Mouse (Mus musculus): ENCODE results near the gene Slc9b1. TPM values are rescaled to one million over a fixed set of nuclear protein-coding genes. Genes with fewer than 3 reads are reported as not detected.

Slc9b1 gene
- polyA plus RNA-seq, 1 experiment from 2014 or later, result 0.55 TPM

DNA sequence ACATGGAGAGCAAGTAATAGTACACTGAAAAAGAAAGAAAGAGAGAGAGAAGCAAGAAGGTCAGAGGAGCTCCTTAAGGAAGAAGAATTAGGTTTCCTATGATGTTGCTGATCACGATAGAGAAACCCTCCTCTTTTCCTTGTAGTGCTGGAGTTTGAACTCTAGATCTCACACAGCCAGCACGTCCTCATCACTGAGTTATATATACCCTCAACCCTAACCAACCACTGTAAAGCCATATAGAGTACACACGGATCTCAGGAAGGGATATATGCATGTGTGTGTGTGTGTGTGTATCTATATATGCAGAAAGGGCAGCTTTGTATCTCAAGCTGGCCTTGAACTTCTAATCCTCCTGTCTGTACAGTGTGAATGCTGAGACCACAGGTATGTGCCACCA, 69.4 kb downstream of the Slc9b1 start:
- no peak overlapping the region for H3K4me2 ChIP-seq (ENCODE audit: low read depth, low read length, severe bottlenecking)
- no peaks in the 10 kb centered on the region for H3K27me3 ChIP-seq (ENCODE audit: control insufficient read depth, insufficient read depth, low read length)
- H3K36me3 ChIP-seq (ENCODE audit: control insufficient read depth, insufficient read depth, low read length), result no peaks in the 10 kb centered on the region
- H3K27ac ChIP-seq (ENCODE audit: low read depth, low read length), result no peak overlapping the region
- no peaks in the 10 kb centered on the region for H3K4me1 ChIP-seq (replicated peaks; ENCODE audit: control insufficient read depth, insufficient read depth, low read length)
- DNase-seq (ENCODE audit: low spot score) (no peak), ATAC-seq (replicated peaks; ENCODE audit: low FRiP score) (no peak)
- no peak overlapping the region for H3K4me3 ChIP-seq (ENCODE audit: low read depth, low read length)
- H3K9ac ChIP-seq (ENCODE audit: low read length), result no peak overlapping the region
- 82% methylated on average over 3 of the region's 3 CpGs for WGBS
- H3K9me3 ChIP-seq (ENCODE audit: control insufficient read depth, low read length), result no peaks in the 10 kb centered on the region

DNA sequence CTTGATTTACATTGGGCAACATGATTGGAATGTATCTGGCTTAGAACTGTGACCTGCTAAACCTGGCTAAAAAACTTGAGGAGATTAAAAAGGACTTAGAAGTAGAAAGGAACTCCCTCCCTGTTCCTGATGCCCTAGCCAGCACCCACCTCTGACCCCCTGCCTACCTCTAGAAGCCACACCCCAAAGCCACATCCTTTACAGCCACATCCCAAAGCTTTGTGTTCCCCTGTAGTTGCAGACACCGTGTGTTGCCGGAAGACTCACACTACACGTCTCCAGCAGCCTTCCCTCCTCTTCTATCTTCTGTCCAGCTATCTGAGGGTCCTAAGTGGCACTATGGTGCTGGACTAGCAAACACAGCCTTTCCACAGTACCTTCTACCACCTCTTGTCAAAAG, 70.0 kb downstream of the Slc9b1 start:
- no peaks in the 10 kb centered on the region for H3K4me1 ChIP-seq (replicated peaks; ENCODE audit: control insufficient read depth, insufficient read depth, low read length)
- H3K9ac ChIP-seq (ENCODE audit: low read length), result no peak overlapping the region
- no peak overlapping the region for H3K4me3 ChIP-seq (ENCODE audit: low read depth, low read length)
- 81% methylated on average over 3 of the region's 3 CpGs for WGBS
- no peak overlapping the region for H3K4me2 ChIP-seq (ENCODE audit: low read depth, low read length, severe bottlenecking)
- H3K36me3 ChIP-seq (ENCODE audit: control insufficient read depth, insufficient read depth, low read length), result no peaks in the 10 kb centered on the region
- no peak for ATAC-seq (replicated peaks; ENCODE audit: low FRiP score)
- H3K9me3 ChIP-seq (ENCODE audit: control insufficient read depth, low read length), result no peaks in the 10 kb centered on the region
- no peak overlapping the region for H3K27ac ChIP-seq (ENCODE audit: low read depth, low read length)
- no peak for DNase-seq (ENCODE audit: low spot score)
- H3K27me3 ChIP-seq (ENCODE audit: control insufficient read depth, insufficient read depth, low read length), result no peaks in the 10 kb centered on the region

DNA sequence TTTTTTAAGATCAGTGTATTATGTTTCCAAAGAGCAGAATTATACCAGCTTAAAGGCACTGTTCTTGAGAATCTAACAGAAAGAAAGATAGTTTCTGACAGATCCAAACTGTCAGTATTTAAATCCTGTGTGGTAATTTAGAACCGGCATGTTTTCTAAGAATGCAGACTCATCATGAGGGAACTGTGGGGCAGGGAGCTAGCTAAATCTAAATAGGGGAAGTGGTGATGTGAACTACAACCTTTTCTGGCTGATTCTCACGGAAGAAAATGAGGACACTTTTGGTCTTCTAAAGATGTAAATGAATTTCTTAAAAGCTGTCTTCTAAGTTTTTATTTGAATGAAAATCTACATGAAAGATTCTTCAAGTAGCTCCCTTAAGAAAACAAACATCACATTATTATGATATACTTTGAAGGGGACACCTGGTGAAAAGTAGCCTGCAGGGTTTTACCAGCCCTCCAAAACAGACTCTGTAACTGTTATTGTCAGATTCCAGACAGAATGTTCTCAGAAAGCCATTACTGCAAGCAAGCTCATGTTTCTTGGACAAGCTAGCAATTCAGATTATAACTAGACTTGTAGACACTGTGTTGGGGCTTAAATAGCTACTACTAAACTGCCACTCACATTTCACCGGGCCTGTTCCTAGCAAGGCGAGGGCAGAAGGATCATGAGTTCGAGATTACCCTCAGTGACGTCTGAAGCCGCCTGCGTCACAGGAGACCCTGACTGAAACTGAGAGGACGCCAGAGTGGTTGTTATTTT, 72.9 kb downstream of the Slc9b1 start:
- H3K27me3 ChIP-seq (ENCODE audit: control insufficient read depth, insufficient read depth, low read length), result no peaks in the 10 kb centered on the region
- ATAC-seq (replicated peaks; ENCODE audit: low FRiP score) (no peak), DNase-seq (ENCODE audit: low spot score) (no peak)
- H3K27ac ChIP-seq (ENCODE audit: low read depth, low read length), result no peak overlapping the region
- H3K4me3 ChIP-seq (ENCODE audit: low read depth, low read length), result no peak overlapping the region
- no peaks in the 10 kb centered on the region for H3K9me3 ChIP-seq (ENCODE audit: control insufficient read depth, low read length)
- WGBS, result 90% methylated on average over 9 of the region's 9 CpGs
- H3K36me3 ChIP-seq (ENCODE audit: control insufficient read depth, insufficient read depth, low read length), result no peaks in the 10 kb centered on the region
- no peak overlapping the region for H3K4me2 ChIP-seq (ENCODE audit: low read depth, low read length, severe bottlenecking)
- H3K9ac ChIP-seq (ENCODE audit: low read length), result no peak overlapping the region
- H3K4me1 ChIP-seq (replicated peaks; ENCODE audit: control insufficient read depth, insufficient read depth, low read length), result no peaks in the 10 kb centered on the region

DNA sequence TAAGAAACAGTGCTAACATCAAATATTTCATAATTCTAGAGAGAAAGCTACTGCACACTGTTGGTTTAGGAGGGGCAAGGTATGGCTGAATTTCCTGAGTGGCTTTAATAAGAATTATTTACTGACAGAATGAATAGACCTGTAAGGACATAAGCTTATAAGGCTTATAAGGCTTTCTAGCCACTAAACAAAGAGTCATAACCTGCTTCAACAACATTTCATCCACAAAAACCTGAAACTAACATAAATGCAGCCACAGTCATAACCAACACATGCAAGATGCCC, 73.4 kb downstream of the Slc9b1 start:
- Histone ChIP-seq H3K4me1 (replicated peaks; ENCODE audit: control insufficient read depth, insufficient read depth, low read length) (no peaks in the 10 kb centered on the region), H3K9me3 (ENCODE audit: control insufficient read depth, low read length) (no peaks in the 10 kb centered on the region), H3K27me3 (ENCODE audit: control insufficient read depth, insufficient read depth, low read length) (no peaks in the 10 kb centered on the region), H3K9ac (ENCODE audit: low read length) (no peak overlapping the region), H3K4me3 (ENCODE audit: low read depth, low read length) (no peak overlapping the region), H3K27ac (ENCODE audit: low read depth, low read length) (no peak overlapping the region), H3K4me2 (ENCODE audit: low read depth, low read length, severe bottlenecking) (no peak overlapping the region), H3K36me3 (ENCODE audit: control insufficient read depth, insufficient read depth, low read length) (no peaks in the 10 kb centered on the region)
- no peak for DNase-seq (ENCODE audit: low spot score)
- no peak for ATAC-seq (replicated peaks; ENCODE audit: low FRiP score)

DNA sequence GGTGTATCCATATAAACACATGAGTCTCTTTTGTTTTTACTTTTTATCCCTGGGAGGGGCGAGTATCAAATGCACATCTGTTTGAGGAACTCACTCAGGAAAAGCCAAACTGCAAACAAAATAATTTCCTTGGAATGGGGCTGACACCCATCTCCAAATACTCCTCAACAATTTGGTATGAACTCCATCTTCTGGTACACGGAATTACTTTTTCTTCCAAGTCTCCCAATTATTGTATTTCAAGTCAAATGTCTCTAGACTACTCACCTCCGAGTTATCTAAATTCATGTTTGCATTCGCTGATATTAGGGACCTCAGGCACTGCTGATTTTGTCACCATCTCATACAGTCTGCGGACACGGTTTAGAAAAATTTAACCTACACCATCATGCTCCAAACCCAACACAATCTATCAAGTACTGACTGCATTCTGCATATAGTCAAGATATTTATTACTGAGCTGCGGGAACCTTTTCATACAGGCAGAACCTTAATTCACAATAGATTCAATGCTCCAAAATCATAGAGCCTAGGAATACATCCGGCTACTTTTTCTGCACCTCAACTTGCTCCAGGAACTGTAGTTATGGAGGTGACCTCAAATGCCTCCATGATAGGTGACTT, 74.5 kb downstream of the Slc9b1 start:
- Histone ChIP-seq H3K4me2 (ENCODE audit: low read depth, low read length, severe bottlenecking) (peak overlapping the region; percentile 52), H3K27ac (ENCODE audit: low read depth, low read length) (peak overlapping the region; percentile 85), H3K9ac (ENCODE audit: low read length) (peak overlapping the region; percentile 86), H3K36me3 (ENCODE audit: control insufficient read depth, insufficient read depth, low read length) (no peaks in the 10 kb centered on the region), H3K9me3 (ENCODE audit: control insufficient read depth, low read length) (no peaks in the 10 kb centered on the region), H3K27me3 (ENCODE audit: control insufficient read depth, insufficient read depth, low read length) (no peaks in the 10 kb centered on the region), H3K4me1 (replicated peaks; ENCODE audit: control insufficient read depth, insufficient read depth, low read length) (no peaks in the 10 kb centered on the region), H3K4me3 (ENCODE audit: low read depth, low read length) (peak overlapping the region; percentile 70)
- ATAC-seq (replicated peaks; ENCODE audit: low FRiP score) (no peak), DNase-seq (ENCODE audit: low spot score) (no peak)
- WGBS, result 35% methylated on average over 8 of the region's 8 CpGs

DNA sequence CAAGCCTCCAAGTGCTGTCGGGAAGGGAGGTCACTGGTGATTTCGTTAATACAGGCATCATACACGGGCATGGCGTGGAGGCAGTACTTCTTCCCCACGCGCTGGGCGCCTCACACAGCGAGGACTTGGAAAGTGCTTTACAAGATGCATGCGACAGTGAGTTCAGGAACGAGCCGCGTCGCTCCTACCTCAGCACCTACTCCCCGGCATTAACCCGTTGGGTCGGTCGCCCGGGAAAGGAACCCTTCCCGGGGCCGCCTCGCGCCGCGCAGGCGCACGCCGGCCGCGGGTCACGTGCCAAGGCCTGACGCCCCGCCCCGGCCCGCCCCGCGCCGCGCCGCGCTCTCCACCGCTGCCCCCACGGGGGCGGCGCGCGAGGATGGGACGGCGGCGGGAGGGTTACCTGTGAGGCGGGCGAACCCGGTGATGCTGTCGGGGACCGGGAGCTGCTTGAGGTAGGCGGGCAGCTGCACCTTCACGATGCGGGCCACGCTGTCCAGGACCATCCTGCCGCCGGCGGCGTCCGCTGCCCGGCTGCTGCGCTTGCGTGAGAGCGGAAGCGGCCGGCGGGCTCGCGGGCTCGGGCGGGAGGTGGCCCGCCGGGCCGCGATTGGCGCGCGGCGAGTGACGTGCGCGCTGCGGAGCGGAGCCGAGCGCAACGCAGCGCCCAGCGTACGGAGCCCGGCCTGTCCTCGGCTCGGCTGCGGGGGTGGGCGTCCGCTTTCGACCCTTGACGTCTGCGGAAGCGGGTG, 75.2 kb downstream of the Slc9b1 start:
- WGBS, result under 1% methylated on average over 73 of the region's 103 CpGs
- no peaks in the 10 kb centered on the region for H3K36me3 ChIP-seq (ENCODE audit: control insufficient read depth, insufficient read depth, low read length)
- peak; percentile 98 for ATAC-seq (replicated peaks; ENCODE audit: low FRiP score)

DNA sequence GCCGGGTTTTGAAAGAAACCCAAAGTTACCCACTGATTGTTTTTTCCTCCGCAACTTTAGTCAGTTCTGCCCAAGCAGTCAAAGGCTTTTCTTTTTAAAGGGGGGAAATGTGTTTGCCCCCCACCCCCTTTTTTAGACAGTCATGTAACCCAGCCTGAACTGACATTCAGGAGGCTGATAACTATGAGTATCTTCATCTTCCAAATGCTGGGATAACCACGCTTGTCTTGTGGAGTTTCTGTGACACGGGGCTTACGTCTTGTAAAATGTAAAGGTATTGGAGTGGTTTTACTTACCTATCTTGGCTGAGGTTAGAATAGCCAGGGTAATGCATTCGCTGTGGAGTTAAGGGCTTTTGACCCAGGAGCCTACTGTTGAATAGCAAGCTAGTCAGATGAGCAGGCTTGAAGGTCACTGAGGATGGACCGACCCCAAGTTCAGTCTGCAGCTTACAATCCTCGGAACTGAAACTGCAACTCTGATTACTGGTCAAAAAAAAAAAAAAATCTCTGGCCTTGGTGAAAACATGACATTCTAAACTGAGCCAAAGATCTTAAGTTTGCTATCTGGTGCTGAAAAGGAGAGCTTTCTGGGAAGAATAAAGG, 75.9 kb downstream of the Slc9b1 start, which contains the start of gene Cisd2:
TSS of gene Cisd2 (minus strand) at position 318 of the 605 bp plus-strand sequence.
- Histone ChIP-seq H3K36me3 (ENCODE audit: control insufficient read depth, insufficient read depth, low read length) (no peaks in the 10 kb centered on the region), H3K27me3 (ENCODE audit: control insufficient read depth, insufficient read depth, low read length) (no peaks in the 10 kb centered on the region), H3K4me3 (ENCODE audit: low read depth, low read length) (peak within 1 kb of the TSS; percentile 70), H3K9me3 (ENCODE audit: control insufficient read depth, low read length) (no peaks in the 10 kb centered on the region), H3K27ac (ENCODE audit: low read depth, low read length) (peak within 1 kb of the TSS; percentile 85), H3K4me1 (replicated peaks; ENCODE audit: control insufficient read depth, insufficient read depth, low read length) (no peaks in the 10 kb centered on the region), H3K9ac (ENCODE audit: low read length) (peak within 1 kb of the TSS; percentile 86), H3K4me2 (ENCODE audit: low read depth, low read length, severe bottlenecking) (peak within 1 kb of the TSS; percentile 58)
- 6% methylated on average over 8 of the region's 8 CpGs for WGBS
- ATAC-seq (replicated peaks; ENCODE audit: low FRiP score), result peak; percentile 19
- DNase-seq (ENCODE audit: low spot score), result no peak

More for the DNA sequence above, 75.2 kb downstream of the Slc9b1 start:
- Histone ChIP-seq H3K4me3 (ENCODE audit: low read depth, low read length) (peak overlapping the region; percentile 70), H3K9ac (ENCODE audit: low read length) (peak overlapping the region; percentile 86), H3K4me1 (replicated peaks; ENCODE audit: control insufficient read depth, insufficient read depth, low read length) (no peaks in the 10 kb centered on the region), H3K4me2 (ENCODE audit: low read depth, low read length, severe bottlenecking) (peak overlapping the region; percentile 58), H3K9me3 (ENCODE audit: control insufficient read depth, low read length) (no peaks in the 10 kb centered on the region), H3K27ac (ENCODE audit: low read depth, low read length) (peak overlapping the region; percentile 85), H3K27me3 (ENCODE audit: control insufficient read depth, insufficient read depth, low read length) (no peaks in the 10 kb centered on the region)
- DNase-seq (ENCODE audit: low spot score), result peak; percentile 91

DNA sequence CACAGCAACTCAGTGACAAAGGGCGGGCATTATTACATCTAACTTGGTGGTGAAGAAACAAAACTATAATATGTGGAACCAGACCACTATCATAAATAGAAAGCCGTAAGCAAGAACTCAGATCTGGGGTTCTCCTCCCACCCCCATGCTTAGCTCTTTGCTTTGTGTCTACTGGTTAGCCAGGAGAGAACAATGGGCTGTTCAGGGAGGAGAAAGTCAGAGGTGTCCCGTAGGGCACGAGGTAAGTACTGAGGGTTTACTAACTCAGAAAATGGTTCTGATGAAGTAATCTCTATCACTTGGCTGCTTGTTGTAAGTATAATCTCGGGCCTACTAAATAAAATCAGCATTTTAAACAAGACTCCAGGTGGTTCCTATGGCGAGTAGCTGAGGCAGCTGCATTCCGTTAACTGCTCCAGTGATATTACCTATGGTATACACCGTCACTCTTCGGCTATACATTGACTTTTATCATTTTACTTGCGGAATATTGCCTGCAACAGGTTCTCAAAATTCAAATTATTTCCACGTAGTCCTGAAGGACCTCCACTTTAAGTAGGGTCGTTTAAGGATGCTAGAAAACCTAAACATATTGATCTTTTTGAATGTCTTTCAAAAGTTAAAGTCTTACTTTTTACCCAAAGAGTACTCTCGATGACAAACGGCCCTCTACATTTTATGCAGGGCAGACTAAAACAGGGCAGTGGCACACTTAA, 89.2 kb downstream of the Slc9b1 start:
- peak overlapping the region; percentile 50 for H3K4me2 ChIP-seq (ENCODE audit: low read depth, low read length, severe bottlenecking)
- peaks cover 8% of the 10 kb centered on the region for H3K4me1 ChIP-seq (replicated peaks; ENCODE audit: control insufficient read depth, insufficient read depth, low read length)
- no peaks in the 10 kb centered on the region for H3K27me3 ChIP-seq (ENCODE audit: control insufficient read depth, insufficient read depth, low read length)
- no peaks in the 10 kb centered on the region for H3K36me3 ChIP-seq (ENCODE audit: control insufficient read depth, insufficient read depth, low read length)
- H3K9ac ChIP-seq (ENCODE audit: low read length), result peak overlapping the region; percentile 70
- peak overlapping the region; percentile 94 for H3K4me3 ChIP-seq (ENCODE audit: low read depth, low read length)
- WGBS, result 35% methylated on average over 14 of the region's 14 CpGs
- H3K27ac ChIP-seq (ENCODE audit: low read depth, low read length), result peak overlapping the region; percentile 99
- H3K9me3 ChIP-seq (ENCODE audit: control insufficient read depth, low read length), result no peaks in the 10 kb centered on the region
- no peak for ATAC-seq (replicated peaks; ENCODE audit: low FRiP score)
- no peak for DNase-seq (ENCODE audit: low spot score)
